Mouse (Mus musculus): Measurements from ENCODE around the gene Srrt.

Gene Srrt

DNA sequence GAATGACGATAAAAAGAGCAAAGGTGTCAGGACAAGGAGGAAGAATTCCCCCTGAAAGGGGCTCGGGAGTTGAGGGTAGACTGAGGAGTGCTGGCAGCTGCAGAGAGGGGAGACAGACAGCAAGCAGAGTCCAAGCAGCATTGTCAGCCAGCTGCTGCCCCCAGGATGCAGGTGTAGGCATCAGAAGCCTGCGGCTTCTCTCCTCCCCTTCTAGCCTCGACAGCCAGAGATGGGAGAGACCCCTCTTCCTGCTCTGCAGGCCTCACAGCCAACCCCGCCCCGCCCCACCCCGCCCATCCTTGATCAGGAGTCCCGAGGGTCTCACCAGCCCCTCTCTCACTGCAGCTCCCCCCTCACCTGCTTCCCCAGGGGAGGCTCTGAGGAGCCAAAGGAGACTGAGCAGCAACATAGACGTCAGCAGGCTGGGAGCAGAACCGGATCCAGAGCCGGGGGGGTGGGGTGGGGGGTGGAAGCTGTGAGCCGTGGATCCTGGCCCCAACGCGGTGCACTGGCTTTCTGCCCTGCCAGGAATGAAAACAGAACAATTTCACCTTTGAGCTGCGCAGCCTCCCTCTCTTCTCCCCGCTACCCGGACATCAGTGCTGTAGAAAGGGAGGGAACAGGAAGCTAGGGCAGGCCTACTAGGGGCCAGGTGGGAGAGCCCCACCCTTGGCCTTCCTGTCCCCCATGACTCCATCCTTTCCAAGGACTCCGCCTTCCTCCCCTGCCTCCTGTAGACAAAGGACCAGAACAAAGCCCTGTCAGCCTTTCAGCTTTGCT is 39.2 kb downstream of the Srrt start:
- DNase-seq (ENCODE audit: low read depth, low spot score), result no peak

DNA sequence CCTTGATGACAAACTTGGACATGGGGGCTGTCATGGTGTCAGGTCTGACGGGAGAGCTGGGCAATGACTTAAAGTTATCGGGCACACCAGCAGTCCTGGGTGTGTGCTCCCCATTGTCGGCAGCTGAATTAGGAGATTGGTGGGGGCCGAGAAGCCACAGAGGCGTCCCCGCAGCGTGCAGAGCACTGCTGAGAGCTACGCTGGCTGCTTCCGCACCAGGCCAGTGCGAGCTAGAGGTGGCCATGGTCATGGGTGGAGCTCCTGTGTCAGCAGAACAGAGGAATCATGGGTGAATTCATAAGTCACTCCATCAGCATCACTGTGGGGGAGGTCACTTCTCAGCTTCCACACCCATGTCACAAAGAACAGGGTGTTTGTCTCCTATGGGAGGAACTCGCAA is 42.7 kb downstream of the Srrt start:
- no peak for DNase-seq (ENCODE audit: low read depth, low spot score)

DNA sequence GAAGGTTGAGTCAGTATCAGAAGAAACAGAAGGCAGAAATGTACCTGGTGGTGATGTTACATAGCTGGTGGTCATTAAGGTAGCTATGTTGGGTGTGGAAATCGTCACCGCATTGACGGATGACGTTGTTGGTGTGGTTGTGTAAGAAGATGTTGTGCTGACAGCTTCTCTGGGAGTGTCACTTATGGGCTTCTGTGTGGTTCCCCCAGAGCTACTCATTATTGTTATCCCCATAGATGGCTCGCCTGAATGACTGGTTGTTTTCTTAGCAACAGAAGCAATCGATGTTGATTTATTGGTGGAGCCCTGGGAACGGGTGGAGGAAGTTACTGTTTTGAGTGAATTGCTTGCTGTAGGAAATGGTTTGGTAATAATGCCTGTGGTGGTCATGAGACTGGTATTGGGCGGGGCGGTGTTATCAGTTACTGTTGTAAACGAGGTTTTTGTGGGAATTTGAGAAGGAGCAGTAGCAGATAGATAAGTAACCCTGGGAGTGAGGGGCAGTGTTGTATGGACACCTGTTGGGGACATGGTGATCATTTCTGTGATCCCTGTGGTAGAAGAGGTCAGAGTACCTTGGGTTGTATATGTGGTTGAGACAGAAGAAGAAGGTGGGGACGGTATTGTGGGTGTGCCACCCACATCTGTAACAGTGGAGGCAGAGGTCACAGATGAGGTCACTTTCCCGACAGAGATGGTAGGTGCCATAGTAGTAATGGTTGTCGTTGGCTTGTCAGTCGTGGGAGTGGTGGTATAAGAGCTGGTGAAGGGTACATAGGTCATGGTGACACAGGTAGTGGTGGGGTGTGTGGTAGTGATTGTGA is 43.4 kb downstream of the Srrt start:
- no peak for DNase-seq (ENCODE audit: low read depth, low spot score)

Measured in skeletal muscle tissue, adult 2 months (tissue).